Mouse (Mus musculus) left cerebral cortex, adult 8-10 months (tissue): Measurements from ENCODE around the gene Cln3. TPM values are rescaled to one million over a fixed set of nuclear protein-coding genes. Genes with fewer than 3 reads are reported as not detected.
A peak's percentile ranks its signal among the peaks of the same experiment; 100 is the strongest.

Source experiments
- DNase-seq, 2 experiments: peaks; one replicate each; pipeline ENCODE4 v3.0.0; 2022; ENCODE audit warnings: low spot score in 2 of 2
- total RNA-seq, 4 experiments: library from RNA; stranded (reverse); gene quantifications; 2 replicates each; pipeline ENCODE4 v1.2.4; 2022

Gene Cln3
- total RNA-seq, 4 experiments from 2014 or later, result 28.5 to 49.0 (median 38.7) TPM

DNA sequence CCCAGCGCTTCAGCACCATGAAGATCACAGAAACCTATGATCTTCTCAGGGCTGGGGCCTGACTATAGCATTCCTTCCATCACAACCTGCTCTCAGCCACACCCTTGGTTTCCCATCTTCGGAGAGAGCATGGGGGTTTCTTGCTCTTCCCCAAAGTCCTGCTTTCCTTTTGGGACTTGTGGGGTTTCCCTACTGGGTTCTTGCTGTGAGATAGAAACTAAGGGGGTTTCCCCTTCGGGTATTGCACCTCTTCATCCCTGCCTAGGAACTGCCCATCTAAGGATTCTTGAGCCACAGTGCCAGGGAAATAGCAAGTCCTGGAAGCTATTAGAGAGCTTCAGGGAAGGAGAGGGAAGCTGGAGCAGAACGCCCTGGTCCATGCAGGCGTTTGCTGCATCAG lies 10.3 kb upstream of the Cln3 start:
- no peak for DNase-seq

DNA sequence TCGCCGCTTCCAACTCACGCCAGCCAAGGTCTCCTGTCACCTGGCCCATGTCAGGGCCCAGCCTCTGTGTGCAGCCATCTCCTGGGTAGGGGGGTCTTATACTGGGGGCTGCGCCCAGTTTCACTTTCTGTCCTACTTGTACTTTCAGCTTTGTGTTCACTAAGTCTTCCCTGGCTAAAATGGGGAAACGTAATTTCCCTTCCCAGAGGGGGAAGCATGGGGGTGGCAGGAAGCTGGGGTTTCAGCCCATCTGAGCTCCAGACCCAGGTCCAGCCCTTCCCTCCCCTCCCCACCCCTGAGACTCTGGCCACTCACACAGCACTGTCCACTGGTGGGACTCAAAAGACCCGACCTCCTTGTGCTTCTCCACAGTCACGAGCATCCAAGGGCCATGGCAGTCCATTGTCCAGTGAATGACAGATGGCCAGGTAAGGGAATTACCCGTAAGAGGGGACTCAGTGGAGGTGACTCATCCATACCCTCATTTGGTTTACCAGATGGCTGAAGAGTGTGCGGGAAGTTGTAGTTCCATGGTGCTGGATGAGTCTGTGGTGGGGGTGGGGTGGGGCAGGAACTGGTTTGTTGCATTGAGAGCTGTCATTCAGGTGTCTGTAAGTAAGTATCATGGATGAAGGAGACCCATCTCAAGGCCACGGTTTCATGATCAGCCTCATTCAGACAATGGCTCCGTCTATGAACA lies 9.4 kb upstream of the Cln3 start, which contains the start of gene Il27:
Gene Il27 (minus strand): TSS at position 80 of the 700 bp plus-strand sequence.
- DNase-seq, result no peak

DNA sequence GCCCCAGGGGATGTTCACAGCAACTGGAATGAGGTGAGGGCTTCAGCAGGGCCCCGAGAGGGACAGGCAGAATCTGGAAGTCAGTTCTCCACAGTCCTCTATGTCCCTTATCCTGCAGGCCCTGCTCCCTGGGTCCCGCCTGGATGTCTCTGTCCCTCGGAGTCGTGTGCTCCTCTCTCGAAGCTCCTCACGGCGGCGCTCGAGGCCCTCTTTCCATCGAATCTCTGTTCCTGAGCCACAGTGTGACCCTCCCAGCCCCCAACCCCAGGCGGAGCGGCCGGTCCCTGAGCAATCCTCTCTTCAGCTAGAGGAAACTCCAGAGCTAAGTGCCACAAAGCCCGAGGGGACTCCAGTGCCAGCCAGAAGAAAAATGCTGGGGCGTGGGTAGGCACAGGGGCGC lies 2.2 kb upstream of the Cln3 start:
- DNase-seq, result no peak

DNA sequence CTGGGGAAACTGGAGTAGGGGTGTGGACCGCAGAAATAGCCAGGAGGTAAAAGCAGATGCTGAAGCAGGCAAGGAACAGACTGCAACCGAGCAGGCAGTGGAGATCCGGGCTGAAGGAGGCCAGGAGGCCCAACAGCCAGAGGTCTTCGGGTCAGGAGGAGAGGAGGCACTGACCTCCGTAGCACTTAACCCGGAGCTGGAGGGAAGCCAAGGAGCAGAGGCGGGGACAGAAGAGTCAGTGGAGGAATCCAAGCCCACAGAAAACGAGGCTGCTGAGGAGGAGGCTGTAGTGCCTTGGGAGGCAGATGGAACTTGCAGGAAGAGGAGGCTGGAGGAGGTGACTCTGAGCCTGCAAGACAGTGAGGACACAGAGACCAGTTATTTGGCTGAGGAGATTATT lies 1.2 kb upstream of the Cln3 start:
- DNase-seq, result no peak

DNA sequence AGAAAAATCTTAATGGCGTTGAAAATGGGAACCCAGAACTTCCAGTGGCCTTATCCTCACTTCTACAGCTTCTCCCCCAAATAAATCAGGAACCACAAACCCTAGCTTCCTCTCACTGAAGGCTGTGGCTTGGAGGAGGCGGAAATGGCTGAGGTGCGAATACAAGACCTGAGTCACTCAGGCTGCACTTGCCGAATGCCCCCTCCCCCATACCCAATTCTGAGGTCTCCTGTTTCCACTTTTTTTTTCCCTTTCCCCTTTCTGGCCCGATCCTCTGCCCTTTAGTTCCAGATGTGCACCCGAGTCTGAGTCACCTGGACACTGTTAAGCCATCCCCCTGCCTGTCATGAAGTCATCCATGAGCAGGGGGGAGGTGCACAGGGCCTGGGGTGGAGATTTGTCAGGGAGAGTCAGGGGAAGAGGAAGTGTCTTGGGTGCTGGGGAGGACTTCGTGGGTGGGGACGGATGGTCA lies 1.1 kb downstream of the Cln3 start, which contains the start of gene Apobr:
Gene Apobr (plus strand): TSS at position 437 of the 472 bp plus-strand sequence.
- no peak for DNase-seq

DNA sequence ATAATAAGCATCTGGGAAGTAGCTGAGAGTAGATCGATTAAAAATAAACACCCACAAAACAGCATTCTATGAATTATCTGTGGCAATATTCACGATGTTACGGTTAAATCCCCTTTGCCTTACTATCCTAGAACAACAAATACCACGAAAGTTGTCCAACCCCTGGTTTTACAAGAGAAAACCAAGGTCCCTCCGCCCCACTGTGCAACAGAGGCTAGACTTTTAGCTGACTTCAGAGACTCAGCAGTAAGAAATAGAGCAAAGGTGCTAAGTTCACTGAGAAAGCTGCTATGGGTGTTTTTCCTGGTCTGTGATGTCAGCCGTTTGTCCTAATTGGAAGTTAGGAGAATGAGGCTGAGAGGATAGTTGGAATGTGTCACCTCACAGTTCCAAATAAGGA lies 1.9 kb downstream of the Cln3 start:
- DNase-seq, result no peak

DNA sequence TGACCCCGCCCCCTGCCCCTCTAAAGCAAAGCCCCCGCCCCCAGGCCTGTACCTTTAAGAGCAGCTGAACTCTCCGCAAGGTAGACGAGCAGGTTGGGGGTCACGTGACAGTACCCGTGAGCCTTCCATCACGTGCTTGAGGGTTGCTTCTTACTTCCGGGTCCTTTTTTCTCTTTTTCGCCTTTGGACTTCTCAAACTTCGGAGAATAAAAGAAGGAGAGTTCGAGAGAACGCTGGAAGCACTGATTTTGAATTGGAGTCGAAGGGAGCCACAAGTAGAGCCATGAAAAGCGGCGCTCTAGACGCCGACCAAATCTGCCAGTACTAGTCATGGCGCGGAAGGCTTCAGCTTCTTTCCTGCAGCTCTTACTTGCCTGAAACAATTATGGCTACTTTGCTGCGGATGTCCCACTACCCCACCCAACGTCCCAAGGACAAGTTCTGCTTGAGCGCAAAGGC lies 2.3 kb downstream of the Cln3 start:
- peak; percentile 72 to 91 for DNase-seq

DNA sequence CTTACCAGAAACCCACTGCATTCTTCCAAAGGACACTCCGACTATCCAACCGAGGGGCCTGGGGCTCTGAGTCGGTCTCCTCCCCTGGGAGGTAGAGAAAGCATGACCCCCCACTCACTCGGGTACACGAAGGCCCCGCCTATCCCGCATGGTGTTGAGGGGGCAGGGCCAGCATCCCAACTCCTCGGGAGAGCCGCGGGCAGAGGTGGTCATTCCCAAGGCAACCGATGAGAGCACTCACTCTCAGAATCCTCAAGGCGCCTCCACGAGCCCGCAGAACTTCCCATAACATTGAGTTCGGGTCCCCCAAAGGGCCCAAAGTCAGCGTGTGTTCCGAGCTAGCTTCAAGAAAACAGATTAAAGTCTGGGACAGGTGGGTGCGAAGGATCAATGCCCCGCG lies 2.9 kb downstream of the Cln3 start:
- no peak for DNase-seq

DNA sequence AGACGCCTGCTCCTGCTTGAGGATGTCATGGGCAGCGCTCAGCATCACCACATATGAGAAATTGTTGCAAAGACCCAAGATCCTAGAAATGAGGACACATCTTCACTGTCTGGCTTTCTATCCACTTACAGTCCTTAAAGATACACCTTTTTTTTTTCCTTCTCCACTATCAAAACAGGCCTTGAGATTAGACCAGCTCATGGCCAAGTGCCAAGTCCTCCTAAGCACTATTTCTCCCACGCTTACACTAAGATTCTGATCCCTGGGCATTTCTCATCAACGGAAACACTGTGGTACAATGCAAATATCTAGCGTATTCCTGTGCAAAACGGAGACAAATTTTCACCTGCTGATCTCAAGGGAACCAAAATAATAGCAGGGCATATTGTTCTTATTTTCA lies 4.0 kb downstream of the Cln3 start:
- no peak for DNase-seq

DNA sequence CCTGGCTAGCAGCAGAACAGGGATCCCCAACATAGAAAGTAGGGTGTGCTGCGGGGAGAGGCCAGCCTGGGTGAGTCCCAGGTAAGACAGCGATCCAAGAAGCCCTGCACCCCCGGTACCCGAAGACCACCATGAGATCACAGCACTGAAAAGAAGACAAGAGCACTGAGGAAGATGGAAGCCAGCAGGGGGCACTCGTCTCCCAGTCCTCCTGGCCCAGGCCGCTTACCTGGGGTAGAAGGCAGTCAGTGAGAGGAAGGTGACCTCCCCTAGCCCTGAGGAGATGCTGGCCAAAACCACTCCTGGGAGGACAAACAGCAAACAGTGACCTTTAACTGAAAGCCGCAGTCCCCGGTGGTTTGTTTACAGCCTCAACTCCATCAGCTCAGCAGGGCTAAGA lies 6.4 kb downstream of the Cln3 start:
- DNase-seq, result no peak

DNA sequence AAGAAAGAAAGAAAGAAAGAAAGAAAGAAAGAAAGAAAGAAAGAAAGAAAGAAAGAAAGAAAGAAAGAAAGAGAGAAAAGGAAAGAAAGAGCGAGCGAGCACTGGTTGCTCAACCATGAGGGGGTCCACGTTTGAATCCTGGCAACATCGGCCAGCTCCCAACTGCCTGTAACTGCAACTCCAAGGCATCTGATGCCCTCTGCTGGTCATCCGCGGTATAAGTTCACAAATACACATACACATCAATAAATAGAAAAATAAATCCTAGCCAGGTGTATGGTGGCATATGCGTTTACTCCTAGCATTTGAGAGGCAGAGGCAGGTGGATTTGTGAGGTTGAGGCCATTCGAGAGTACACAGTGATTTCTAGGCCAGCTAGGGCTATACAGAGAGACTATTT lies 8.7 kb downstream of the Cln3 start:
- no peak for DNase-seq

DNA sequence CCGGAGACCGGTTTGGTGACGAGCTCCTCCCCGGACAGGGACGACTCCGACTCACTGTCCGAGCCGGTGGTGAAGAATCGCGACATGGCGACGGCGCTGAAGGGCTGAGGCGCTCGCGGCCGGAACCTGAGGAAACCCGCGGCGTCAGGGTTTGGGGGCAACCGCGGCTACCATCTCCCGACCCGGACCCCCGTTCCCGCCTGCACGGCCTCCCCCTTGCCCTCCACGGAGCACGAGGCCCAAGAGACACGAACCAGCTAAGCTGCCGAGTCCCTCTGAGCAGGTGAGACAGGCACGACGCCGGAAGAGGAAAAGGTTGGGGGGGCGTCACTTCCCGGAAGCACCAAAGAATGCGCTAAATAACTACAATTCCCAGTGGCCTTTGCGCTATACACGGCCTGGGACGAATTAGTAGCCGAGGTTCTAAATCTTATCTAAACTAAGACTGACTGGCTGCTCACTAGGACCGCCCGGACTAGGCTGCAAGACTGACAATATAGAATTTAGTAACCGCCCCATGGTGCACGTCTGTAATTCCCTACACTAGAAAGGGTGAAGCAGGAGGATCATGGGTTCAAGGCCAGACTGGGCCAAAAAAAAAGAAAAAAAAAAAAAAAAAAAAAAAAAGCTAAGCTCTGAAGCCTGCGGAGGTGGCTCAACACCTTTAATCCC lies 19.4 kb downstream of the Cln3 start, which contains the start of gene Eif3c:
Gene Eif3c (minus strand): TSS at position 318 of the 672 bp plus-strand sequence.
- DNase-seq, result peak; percentile 60 to 87

DNA sequence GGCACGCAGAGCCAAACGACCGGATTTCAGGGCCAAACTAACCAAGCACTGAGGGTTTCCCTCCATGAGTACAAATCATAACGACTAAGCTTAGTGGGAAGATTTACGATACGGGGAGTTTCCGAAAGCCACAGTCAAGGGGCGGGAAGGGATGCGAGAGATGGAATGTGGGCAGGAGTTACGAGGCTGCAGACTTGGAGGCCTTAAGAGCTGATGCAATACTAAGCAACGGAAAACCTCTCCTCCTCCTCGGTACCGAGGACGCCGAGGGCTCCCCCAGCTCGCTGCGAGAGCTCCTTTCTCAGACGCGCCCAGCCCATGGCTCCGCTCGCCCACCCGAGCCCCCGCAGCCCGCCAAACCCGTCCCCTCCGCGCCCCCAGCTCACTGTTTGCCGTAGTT lies 19.9 kb downstream of the Cln3 start:
- no peak for DNase-seq

DNA sequence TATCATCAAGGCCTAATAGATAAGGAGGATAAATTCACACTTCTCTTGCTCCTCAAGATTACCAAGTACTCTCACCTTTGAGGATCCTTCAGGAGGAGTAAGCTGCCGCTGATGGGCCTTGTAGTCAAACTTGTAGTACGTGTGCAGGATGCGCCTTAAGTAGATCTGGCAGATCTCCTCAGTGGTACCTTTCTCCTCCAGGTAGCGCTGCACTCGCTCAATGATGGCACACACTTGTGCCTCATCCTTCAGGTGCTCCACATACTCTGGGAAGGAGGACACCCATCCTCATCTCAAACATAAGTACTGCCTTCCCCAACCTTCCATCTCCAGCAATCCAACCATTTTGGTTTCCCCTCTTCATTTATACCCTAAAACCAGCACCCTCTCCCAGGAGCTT lies 29.0 kb downstream of the Cln3 start:
- DNase-seq, result no peak

DNA sequence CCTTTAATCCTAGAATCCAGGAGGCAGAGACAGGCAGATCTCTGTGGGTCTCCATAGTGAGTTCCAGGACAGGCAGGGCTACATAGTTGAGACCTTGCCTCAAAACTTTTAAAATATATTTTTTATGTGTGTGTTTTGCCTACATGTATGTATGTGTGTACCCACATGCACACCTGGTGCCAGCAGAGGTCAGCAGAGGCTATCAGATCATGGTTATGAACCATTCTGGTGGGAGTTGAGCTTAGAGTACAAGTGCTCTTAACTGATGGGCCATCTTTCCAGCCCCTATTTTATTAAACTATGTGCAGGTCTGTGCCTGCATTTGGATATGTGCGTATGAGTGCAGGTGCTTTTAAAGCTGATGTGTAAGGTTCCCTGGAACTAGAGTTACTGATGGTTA lies 30.8 kb downstream of the Cln3 start:
- DNase-seq, result no peak

DNA sequence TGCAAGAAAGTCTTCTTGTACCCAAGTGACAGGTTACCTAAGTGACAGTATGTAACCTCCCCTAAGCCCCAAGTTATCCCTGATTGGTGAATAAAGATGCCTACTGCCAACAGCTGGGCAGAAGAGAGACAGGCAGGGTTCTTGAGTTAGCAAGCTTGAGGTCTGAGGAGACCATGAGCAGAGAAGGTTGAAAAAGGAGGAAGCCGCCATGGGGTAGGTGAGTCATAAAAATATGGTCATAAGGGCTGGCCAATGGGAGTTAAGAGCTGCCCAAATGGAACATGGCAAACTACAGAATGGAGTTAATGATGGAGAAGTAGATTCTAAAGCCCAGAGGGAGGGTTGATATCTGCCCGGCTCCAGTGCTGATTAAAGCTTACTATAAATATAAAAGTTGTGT lies 40.0 kb downstream of the Cln3 start:
- DNase-seq, result no peak

DNA sequence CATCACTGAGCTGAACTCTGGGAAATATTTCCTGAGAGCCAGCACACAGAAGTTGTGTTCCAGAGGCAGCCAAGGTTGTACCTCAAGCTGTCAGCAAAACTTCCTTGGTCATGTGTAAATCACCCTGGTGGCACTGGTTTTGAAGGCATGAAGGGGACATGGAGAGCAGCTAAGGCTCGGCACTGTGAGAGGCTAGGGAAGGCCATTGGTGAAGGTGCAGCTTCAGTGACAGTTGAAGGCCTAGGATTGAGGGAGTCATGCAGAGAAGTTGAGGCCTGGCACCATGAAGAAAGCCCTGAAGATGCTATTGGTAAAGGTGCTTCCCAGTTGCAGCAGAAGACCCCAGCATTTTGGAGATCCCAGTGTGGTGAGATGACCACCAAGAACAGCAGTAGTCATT lies 44.0 kb downstream of the Cln3 start:
- DNase-seq, result no peak

DNA sequence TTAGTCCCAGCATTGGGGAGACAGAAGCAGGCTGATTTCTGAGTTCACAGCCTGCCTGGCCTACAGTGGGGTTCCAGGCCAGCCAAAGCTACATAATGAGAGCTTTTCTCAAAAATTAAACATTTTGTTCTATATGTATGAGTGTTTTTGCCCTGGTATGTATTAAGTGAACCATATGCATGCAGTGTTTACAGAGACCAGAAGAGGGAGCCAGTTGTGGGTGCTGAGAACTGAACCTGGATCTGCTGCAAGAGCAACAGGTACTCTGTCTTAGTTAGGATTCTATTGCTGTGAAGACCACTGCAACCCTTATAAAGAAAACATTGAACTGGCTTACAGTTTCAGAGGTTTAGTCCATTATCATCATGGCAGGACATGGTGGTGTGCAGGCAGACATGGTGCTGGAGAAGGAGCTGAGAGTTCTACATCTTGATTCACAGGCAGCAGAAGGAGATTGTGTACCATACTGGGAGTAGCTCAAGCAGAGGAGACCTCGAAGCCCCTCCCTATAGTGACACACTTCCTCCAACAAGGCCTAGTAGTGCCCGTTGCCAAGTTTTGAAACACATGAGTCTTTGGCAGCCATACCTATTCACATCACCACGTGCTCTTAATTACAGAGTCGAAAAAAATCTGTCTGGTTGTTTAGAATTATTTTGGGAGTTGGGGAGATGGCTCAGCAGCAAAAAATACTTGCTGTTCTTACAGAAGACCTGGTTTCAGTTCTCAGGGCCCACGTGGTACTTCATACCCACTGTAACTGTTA lies 47.6 kb downstream of the Cln3 start:
- no peak for DNase-seq

DNA sequence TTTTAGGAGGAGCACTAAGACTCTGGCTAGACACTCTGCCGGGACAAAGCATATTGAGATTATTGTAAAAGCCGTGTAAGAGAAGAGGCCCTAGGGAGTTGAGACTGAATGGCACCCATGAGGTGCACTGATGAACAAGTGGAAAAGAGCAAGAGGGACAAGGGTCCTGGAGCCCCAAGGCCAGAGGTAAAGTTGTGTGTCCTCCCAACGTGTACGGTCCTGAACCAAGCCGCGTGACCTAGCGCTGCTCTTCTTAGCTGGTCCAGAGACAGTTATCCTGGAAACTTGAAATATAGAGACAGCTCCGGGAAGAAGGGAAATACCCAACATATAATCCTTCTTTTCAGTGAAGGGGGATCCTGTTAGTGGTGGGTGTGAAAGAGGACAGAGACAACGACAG lies 49.2 kb downstream of the Cln3 start:
- no peak for DNase-seq

DNA sequence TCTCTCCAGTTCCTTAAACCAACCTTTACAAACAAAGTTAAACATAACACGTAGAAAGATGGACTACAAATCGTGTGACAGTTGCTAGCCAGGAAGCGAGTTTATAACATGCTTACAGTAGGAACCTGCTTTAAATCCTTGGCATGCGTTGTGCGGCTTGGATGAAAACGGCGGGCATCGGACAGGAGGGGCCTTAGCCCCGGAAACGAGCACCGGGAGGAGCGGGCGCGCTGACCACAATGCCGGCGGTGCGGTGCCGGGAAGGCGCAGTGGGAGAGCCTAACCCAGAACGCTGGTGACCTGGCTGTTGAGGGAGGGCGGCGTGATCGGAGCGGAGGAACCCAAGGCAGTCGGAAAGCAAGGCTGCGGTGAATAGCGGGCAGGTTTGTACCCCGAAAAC lies 49.9 kb downstream of the Cln3 start:
- no peak for DNase-seq

DNA sequence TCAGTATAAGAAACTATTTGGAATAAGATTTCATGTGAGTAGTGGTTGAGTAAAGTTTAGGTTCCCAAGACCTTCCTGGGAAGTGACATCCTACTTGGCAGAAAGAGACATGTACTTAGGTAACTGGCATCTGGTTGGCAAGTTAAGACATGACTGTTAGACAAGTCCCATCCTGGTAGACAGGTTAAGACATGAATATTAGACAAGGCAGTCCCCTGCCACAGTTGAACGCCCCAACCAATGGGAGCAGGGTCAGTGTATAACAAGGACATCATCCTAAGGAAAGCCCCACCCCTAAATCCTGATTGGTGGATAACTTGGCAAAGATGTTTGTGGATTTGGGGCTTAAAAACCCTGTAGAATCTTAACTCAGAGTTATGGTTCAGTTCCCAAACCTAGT lies 52.2 kb downstream of the Cln3 start:
- DNase-seq, result no peak

DNA sequence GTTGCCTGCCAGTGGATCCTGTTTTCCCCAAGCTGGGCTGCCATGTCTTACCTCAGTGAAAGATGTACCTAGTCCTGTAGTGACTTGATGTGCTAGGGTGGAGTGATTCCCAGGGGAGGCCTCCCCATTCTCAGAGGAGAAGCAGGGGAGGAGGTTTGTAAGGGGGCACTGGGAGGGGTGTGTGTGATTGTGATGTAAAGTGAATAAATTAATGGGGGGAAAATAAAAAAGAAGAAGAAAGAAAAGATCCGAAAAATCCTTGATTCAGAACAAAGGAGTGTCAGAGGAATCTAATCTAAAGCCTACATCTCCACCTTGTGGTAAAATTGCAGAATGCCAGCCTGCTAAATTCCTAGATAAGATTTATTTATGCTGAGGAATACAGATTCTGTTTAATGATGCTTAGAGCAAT lies 57.4 kb downstream of the Cln3 start:
- peak in 1 of 2 experiments; percentile 15 for DNase-seq
